Mouse (Mus musculus) gastrocnemius, postnatal 14 days (tissue): ENCODE results near the gene Dock9. TPM values are rescaled to one million over a fixed set of nuclear protein-coding genes. Genes with fewer than 3 reads are reported as not detected.
"Not testable (repeated sequence)": the region's sequence is repeated elsewhere in the genome, so short reads cannot be mapped to it uniquely, and the experiment has no call there.

Source experiments
- DNase-seq: peaks from one replicate; pipeline ENCODE4 v3.0.0; 2021; ENCODE audit warnings: mixed read lengths
- intact Hi-C: fragments of 180-260 bp; cut with DNase I; formaldehyde crosslinking; loops from one replicate; pipeline ENCODE4 v1.15.1; 2025; ENCODE audit warnings: low total_unique reads
- total RNA-seq, 2 experiments: library from RNA; stranded (reverse); gene quantifications; 2 replicates each; pipeline ENCODE4 v1.2.3; 2021

Gene Dock9
- total RNA-seq, 2 experiments from 2014 or later = 23.3 to 29.3 TPM

GRCm38 (mm10) chr14:121646617-121647016 is 151.0 kb downstream of the Dock9 start:
- intact Hi-C loops = no loop called here
- DNase-seq = peak; percentile 36

GRCm38 (mm10) chr14:121644302-121644701 is 153.3 kb downstream of the Dock9 start:
- intact Hi-C loops = no loop called here
- DNase-seq = no peak

GRCm38 (mm10) chr14:121641271-121641670 is 156.4 kb downstream of the Dock9 start:
- intact Hi-C loops = no loop called here
- DNase-seq = no peak

- intact Hi-C loops = loop anchor here (5.0 kb wide), 1 partner anchor 110 kb away; no protein-coding TSS in a partner anchor
- DNase-seq = peak; percentile 39
Measured at GRCm38 (mm10) chr14:121636935-121637510, 160.6 kb downstream of the Dock9 start.

- intact Hi-C loops = loop anchor here (5.0 kb wide), 1 partner anchor 112 kb away; no protein-coding TSS in a partner anchor
- peak; percentile 71 for DNase-seq
Measured at GRCm38 (mm10) chr14:121634736-121635430, 162.8 kb downstream of the Dock9 start.

- DNase-seq = no peak
- intact Hi-C loops = no loop called here
Measured at GRCm38 (mm10) chr14:121634093-121634735, 163.4 kb downstream of the Dock9 start.

GRCm38 (mm10) chr14:121631934-121632333 is 165.7 kb downstream of the Dock9 start:
- intact Hi-C loops = no loop called here
- no peak for DNase-seq

GRCm38 (mm10) chr14:121626741-121627140 is 170.9 kb downstream of the Dock9 start:
- no peak for DNase-seq
- intact Hi-C loops = no loop called here

- intact Hi-C loops = not testable (repeated sequence)
Measured at GRCm38 (mm10) chr14:121623996-121624542, 173.6 kb downstream of the Dock9 start.

GRCm38 (mm10) chr14:121621806-121622205 is 175.8 kb downstream of the Dock9 start:
- intact Hi-C loops = no loop called here
- DNase-seq = no peak

More at GRCm38 (mm10) chr14:121623996-121624542, 173.6 kb downstream of the Dock9 start:
- DNase-seq = not testable (repeated sequence)

GRCm38 (mm10) chr14:121620567-121620966 is 177.1 kb downstream of the Dock9 start:
- no peak for DNase-seq
- intact Hi-C loops = no loop called here

- intact Hi-C loops = no loop called here
- DNase-seq = no peak
Measured at GRCm38 (mm10) chr14:121620157-121620556, 177.5 kb downstream of the Dock9 start.

GRCm38 (mm10) chr14:121617645-121618390 is 179.8 kb downstream of the Dock9 start:
- intact Hi-C loops = no loop called here
- no peak for DNase-seq

GRCm38 (mm10) chr14:121615431-121615830 is 182.2 kb downstream of the Dock9 start:
- DNase-seq = no peak
- intact Hi-C loops = no loop called here

GRCm38 (mm10) chr14:121614461-121615170 is 183.0 kb downstream of the Dock9 start:
- intact Hi-C loops = no loop called here
- no peak for DNase-seq

- no peak for DNase-seq
- intact Hi-C loops = no loop called here
Measured at GRCm38 (mm10) chr14:121613490-121613889, 184.1 kb downstream of the Dock9 start.

GRCm38 (mm10) chr14:121612926-121613325 is 184.7 kb downstream of the Dock9 start:
- intact Hi-C loops = no loop called here
- no peak for DNase-seq

- intact Hi-C loops = no loop called here
- DNase-seq = no peak
Measured at GRCm38 (mm10) chr14:121611533-121611932, 186.1 kb downstream of the Dock9 start.

- DNase-seq = no peak
- intact Hi-C loops = no loop called here
Measured at GRCm38 (mm10) chr14:121611098-121611497, 186.5 kb downstream of the Dock9 start.
